Mouse (Mus musculus) heart, postnatal 0 days (tissue): ENCODE measurements at regions not wholly inside any gene's neighbourhood (a gene's known extent, or its start where the extent isn't known, plus 50 kb on each side); places are given as distances from the start of the nearest gene placed in this dataset.

Experiments used
- CTCF ChIP-seq: IDR thresholded peaks from 2 replicates; pipeline ENCODE4 v1.5.1; 2016; ENCODE audit warnings: antibody characterized with exemption, control low read depth, low read depth
- EP300 ChIP-seq: IDR thresholded peaks from 2 replicates; pipeline ENCODE4 v1.6.1; 2016; ENCODE audit warnings: antibody characterized with exemption, low read depth

DNA sequence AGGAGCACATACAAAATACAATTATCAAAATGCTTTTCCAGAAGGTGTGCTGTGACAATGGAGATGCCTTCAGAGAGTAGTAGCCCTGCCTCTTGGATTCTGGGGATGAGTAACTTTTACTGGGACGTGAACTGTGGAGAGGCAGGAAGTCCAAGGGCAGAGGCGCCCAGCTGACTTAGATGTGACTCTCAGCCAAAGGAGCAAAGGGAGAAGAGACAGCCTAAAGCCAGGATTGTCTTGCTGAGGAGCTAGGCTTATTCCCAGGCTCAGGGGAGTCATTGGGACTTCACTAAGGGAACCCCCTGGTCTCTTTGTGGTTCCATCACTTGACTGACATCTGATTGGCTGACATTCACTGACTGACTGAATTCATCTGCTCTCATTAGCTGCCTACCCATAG is 108.9 kb upstream of the L3mbtl4 start:
- TF ChIP-seq CTCF (no peak), EP300 (no peak)
